Mouse (Mus musculus) CH12.LX (cell line): ENCODE data around the gene Trir.

Experiments used
- CHD1 ChIP-seq: IDR thresholded peaks from 2 replicates; pipeline ENCODE4 v1.6.1; 2012; ENCODE audit warnings: low read depth, low read length, improper control_type of control experiment, inconsistent platforms
- CTCF ChIP-seq, 2 experiments: IDR thresholded peaks in 1 of 2; conservative IDR thresholded peaks in 1 of 2; 2 replicates each; pipeline ENCODE4 v1.5.1; 2011 to 2012; ENCODE audit warnings: low read depth in 2 of 2, low read length in 2 of 2, improper control_type of control experiment in 1 of 2, inconsistent platforms in 1 of 2, mild to moderate bottlenecking in 1 of 2, moderate library complexity in 1 of 2
- EP300 ChIP-seq: IDR thresholded peaks from 2 replicates; pipeline ENCODE4 v1.6.1; 2011; ENCODE audit warnings: low read length, improper control_type of control experiment
- MXI1 ChIP-seq: IDR thresholded peaks from 2 replicates; pipeline ENCODE4 v1.6.1; 2011; ENCODE audit warnings: mild to moderate bottlenecking, low read depth, low read length, improper control_type of control experiment
- POLR2A ChIP-seq: IDR thresholded peaks from 2 replicates; pipeline ENCODE4 v1.6.1; 2011; ENCODE audit warnings: low read depth, mild to moderate bottlenecking, improper control_type of control experiment, low read length
- RAD21 ChIP-seq: IDR thresholded peaks from 2 replicates; pipeline ENCODE4 v1.6.1; 2011; ENCODE audit warnings: low read depth, mild to moderate bottlenecking, low read length, improper control_type of control experiment, moderate library complexity
- ZKSCAN1 ChIP-seq: IDR thresholded peaks from 2 replicates; pipeline ENCODE4 v1.6.1; 2012; ENCODE audit warnings: low read depth, inconsistent platforms, low read length, improper control_type of control experiment, borderline replicate concordance

GRCm38 (mm10) chr8:85007686-85008085, 18.9 kb upstream of the Trir start:
- TF ChIP-seq POLR2A (no peak), RAD21 (no peak), CTCF (conservative IDR thresholded peaks at IDR 0.05 in 1 of 2, IDR thresholded peaks at IDR 0.05 in 1 of 2; ENCODE audit: low read depth in 2 of 2, low read length in 2 of 2) (no peak), MXI1 (no peak), ZKSCAN1 (no peak), EP300 (no peak), CHD1 (no peak)
